Mouse (Mus musculus) testis, adult 2 months (tissue): ENCODE measurements around the gene Gdf1. TPM values are rescaled to one million over a fixed set of nuclear protein-coding genes. Genes with fewer than 3 reads are reported as not detected.

ENCODE experiments used
- H3K27ac ChIP-seq: fragments of 200-500 bp; 2 replicates; pipeline ENCODE4 v1.5.1; 2012; ENCODE audit warnings: low read depth, low read length; ENCODE audit not compliant: control insufficient read depth, insufficient read depth
- H3K27me3 ChIP-seq: fragments of 200-500 bp; 2 replicates; pipeline ENCODE4 v1.6.1; 2012; ENCODE audit warnings: mild to moderate bottlenecking, low read length, moderate library complexity; ENCODE audit not compliant: control insufficient read depth, insufficient read depth
- H3K36me3 ChIP-seq: fragments of 200-500 bp; 2 replicates; pipeline ENCODE4 v1.6.1; 2012; ENCODE audit warnings: mild to moderate bottlenecking, low read length; ENCODE audit not compliant: control insufficient read depth, insufficient read depth
- H3K4me1 ChIP-seq: fragments of 200-500 bp; 2 replicates; pipeline ENCODE4 v1.6.1; 2012; ENCODE audit warnings: low read length; ENCODE audit not compliant: control insufficient read depth, insufficient read depth
- H3K4me3 ChIP-seq: fragments of 200-500 bp; 2 replicates; pipeline ENCODE4 v1.5.1; 2012; ENCODE audit warnings: low read depth, mild to moderate bottlenecking, low read length, moderate library complexity, mixed read lengths; ENCODE audit not compliant: control insufficient read depth
- CTCF ChIP-seq: fragments of 200-500 bp; IDR thresholded peaks from 2 replicates; pipeline ENCODE4 v1.5.1; 2012; ENCODE audit warnings: low read depth, mild to moderate bottlenecking, inconsistent platforms, low read length, moderate library complexity; ENCODE audit not compliant: control insufficient read depth, insufficient read depth, insufficient replicate concordance
- POLR2A ChIP-seq: fragments of 200-500 bp; IDR thresholded peaks from 2 replicates; pipeline ENCODE4 v1.6.1; 2012; ENCODE audit warnings: low read depth, mild to moderate bottlenecking, inconsistent platforms, low read length, moderate library complexity; ENCODE audit not compliant: control insufficient read depth
- polyA plus RNA-seq: library from polyadenylated mRNA; depleted of rRNA; stranded (reverse); fragments of >200 nt; gene quantifications from 2 replicates; pipeline ENCODE4 v1.2.3, GENCODE M21; 2012; rRNA removed

The Gdf1 gene
- polyA plus RNA-seq, 1 experiment = 0.20 TPM

- H3K36me3 ChIP-seq = no peaks in the 10 kb centered on the region; the same call in 1 of the 2 replicates
- no peaks in the 10 kb centered on the region for H3K27me3 ChIP-seq
- H3K4me3 ChIP-seq = peak overlapping the region; percentile 89
- no peak overlapping the region for H3K27ac ChIP-seq
- peaks cover 44% of the 10 kb centered on the region for H3K4me1 ChIP-seq
- TF ChIP-seq POLR2A = no peak
- no peak for TF ChIP-seq CTCF
These were observed 47.4 kb downstream of the Gdf1 start for GRCm38 (mm10) chr8:70377049-70377448.

- Histone ChIP-seq H3K36me3 (no peaks in the 10 kb centered on the region; the same call in 1 of the 2 replicates), H3K4me1 (peaks cover 18% of the 10 kb centered on the region), H3K4me3 (no peak overlapping the region), H3K27ac (no peak overlapping the region), H3K27me3 (no peaks in the 10 kb centered on the region)
- no peak for TF ChIP-seq POLR2A
- TF ChIP-seq CTCF = no peak
These were observed 50.5 kb downstream of the Gdf1 start for GRCm38 (mm10) chr8:70380069-70380468.

Other genes with a start within 250 kb of the Gdf1 start
- gene Hapln4, start 246.4 kb upstream of the Gdf1 start, polyA plus RNA-seq = 0.23 and 0.31 TPM in 2 replicates
- gene Ncan, start 208.9 kb upstream of the Gdf1 start, polyA plus RNA-seq = 7.3 and 8.9 TPM in 2 replicates
- gene Nr2c2ap, start 198.5 kb upstream of the Gdf1 start, polyA plus RNA-seq = 3.8 and 4.8 TPM in 2 replicates
- 19.1 TPM in 2 replicates for gene Rfxank, start 190.7 kb upstream of the Gdf1 start, polyA plus RNA-seq
- 104 and 117 TPM in 2 replicates for gene Borcs8, start 190.3 kb upstream of the Gdf1 start, polyA plus RNA-seq
- 2.6 and 3.7 TPM in 2 replicates for gene Mef2b, start 190.1 kb upstream of the Gdf1 start, polyA plus RNA-seq
- gene Tmem161a, start 157.5 kb upstream of the Gdf1 start, polyA plus RNA-seq = 13.4 and 17.7 TPM in 2 replicates
- gene Slc25a42, start 117.5 kb upstream of the Gdf1 start, polyA plus RNA-seq = 11.8 and 12.3 TPM in 2 replicates
- gene Sugp2, start 95.6 kb upstream of the Gdf1 start, polyA plus RNA-seq = 206 and 208 TPM in 2 replicates
- 5.4 and 5.5 TPM in 2 replicates for gene Armc6, start 95.4 kb upstream of the Gdf1 start, polyA plus RNA-seq
- 7.3 and 9.8 TPM in 2 replicates for gene Homer3, start 47.0 kb upstream of the Gdf1 start, polyA plus RNA-seq
- 95.5 and 101 TPM in 2 replicates for gene Ddx49, start 27.3 kb upstream of the Gdf1 start, polyA plus RNA-seq
- 102 and 115 TPM in 2 replicates for gene Cope, start 27.3 kb upstream of the Gdf1 start, polyA plus RNA-seq
- 0.43 and 0.48 TPM in 2 replicates for gene Cers1, start 14.0 kb upstream of the Gdf1 start, polyA plus RNA-seq
- 33.3 and 35.4 TPM in 2 replicates for gene Upf1, start 23.5 kb downstream of the Gdf1 start, polyA plus RNA-seq
- gene Comp, start 43.7 kb downstream of the Gdf1 start, polyA plus RNA-seq = 409 and 456 TPM in 2 replicates
- 11.3 and 12.3 TPM in 2 replicates for gene Crtc1, start 109.8 kb downstream of the Gdf1 start, polyA plus RNA-seq
- 3.6 and 4.8 TPM in 2 replicates for gene Klhl26, start 147.2 kb downstream of the Gdf1 start, polyA plus RNA-seq
- 62.6 and 62.9 TPM in 2 replicates for gene Tmem59l, start 157.5 kb downstream of the Gdf1 start, polyA plus RNA-seq
- gene Crlf1, start 163.3 kb downstream of the Gdf1 start, polyA plus RNA-seq = 126 and 137 TPM in 2 replicates
- 23.9 and 26.9 TPM in 2 replicates for gene Rex1bd, start 176.9 kb downstream of the Gdf1 start, polyA plus RNA-seq
- gene Uba52, start 181.0 kb downstream of the Gdf1 start, polyA plus RNA-seq = 768 and 853 TPM in 2 replicates
- gene Fkbp8, start 197.9 kb downstream of the Gdf1 start, polyA plus RNA-seq = 179 and 198 TPM in 2 replicates
- gene Kxd1, start 198.1 kb downstream of the Gdf1 start, polyA plus RNA-seq = 77.9 and 84.7 TPM in 2 replicates
- gene Ell, start 209.6 kb downstream of the Gdf1 start, polyA plus RNA-seq = 42.5 and 43.8 TPM in 2 replicates